Mouse (Mus musculus): ENCODE measurements around the gene Cux1.

Cux1 gene

DNA sequence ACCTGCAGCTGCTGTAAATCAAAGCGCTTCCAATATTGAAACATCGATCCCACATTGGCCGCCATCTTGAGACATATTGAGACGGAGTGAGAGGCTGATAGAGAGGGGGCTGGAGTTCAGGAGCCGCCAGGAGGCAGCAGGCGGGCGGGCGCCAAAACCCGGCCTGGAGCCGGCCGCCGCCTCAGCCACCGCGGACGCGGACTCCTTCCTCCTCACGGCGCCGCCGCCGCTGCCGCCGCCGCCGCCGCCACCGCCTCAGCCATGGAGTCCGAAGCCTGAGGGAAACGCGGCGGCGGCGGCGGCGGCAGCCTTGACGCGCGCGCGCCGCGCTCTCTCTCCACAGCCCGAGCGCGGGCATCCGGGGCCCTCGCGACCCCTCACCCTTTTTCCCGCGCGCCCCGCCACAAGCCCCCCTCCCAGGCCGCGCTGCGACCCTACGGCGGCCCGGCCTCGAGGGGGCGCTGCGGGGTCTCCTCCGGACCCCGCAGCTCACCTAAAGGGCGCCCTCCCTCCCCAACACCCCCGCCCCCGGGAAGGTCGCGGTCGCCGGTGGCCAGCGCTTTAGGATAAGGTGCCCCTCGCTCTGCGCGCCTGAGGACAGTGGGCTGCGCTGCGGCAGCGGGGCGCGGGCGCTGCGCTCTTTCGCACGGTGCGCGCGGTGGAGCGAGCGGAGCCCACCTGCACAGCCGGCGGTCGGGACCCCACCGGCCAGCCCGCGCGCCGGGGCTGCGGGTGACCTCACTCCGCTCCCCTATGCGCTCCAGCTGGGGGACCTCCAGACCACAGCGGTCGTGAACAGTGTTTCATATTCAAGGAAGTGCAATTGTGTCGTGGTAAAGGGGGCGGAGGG, at the start of gene Cux1:
TSS of gene Cux1 (minus strand) at position 315 of the 850 bp plus-strand sequence.
- peak; percentile 86 for DNase-seq (ENCODE audit: extremely low spot score, low spot score)

DNA sequence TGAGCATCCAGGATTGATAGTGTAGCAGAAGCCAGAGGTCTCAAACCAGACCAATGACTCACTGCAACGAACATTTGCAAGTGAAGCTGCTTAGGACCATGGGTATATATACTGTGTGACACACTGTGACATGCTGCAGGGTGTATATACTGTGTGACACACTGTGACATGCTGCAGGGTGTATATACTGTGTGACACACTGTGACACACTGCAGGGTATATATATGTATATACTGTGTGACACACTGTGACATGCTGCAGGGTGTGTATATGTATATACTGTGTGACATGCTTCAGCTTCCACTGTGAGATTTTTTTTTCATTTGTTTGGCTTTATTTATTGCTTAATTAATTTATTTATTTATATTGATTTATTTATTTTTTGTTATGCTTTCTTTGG, 45.1 kb upstream of the Cux1 start:
- DNase-seq (ENCODE audit: extremely low spot score, low spot score), result no peak

DNA sequence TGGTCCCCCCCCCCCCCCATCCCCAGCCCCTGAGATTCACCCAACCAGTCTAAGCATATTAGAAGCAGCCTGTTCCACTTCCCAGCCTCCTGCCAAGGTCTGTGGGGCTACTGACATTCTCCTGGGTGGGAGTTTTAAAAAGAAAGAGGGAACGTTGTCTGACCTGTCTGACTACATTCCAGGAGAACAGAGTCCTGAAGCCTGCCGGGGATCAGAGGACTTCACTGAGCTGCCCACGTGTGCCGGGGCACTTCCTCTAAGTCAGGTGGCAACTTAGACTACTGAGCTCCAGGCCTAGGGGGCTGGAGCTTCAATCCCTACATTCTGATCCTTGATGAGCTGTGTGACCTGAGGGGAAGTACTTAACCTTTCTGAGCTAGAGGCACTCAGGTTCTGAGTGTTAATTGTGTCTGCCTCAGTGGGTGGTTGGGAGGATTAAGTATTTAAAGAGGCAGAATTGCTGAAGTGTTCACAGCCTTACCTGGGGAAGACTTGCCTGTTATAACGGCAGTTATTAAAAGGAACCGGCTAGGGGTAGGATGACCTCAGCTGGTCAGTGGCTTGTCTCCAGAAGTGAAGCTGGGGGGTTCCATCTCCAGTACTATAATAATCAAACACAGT, 41.6 kb upstream of the Cux1 start:
- no peak for DNase-seq (ENCODE audit: extremely low spot score, low spot score)

DNA sequence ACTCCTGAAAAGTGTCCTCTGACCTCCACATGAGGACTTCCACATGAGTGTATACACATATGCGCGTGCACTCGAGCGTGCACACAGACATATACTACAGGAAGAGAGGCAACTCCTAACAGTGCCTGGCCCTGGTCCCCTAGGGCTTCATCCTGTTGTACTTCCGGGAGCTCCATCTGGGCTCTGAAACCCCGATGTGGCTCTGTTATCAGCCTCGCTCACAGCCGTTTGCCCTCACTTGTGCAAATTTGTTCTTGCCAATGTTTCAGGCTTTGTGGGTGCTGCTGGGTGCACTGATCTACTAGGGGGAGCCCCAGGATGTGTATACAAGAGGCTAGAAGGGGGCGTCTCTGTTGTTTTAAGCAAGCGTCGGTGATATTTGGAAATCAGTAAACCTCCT, 37.9 kb upstream of the Cux1 start:
- no peak for DNase-seq (ENCODE audit: extremely low spot score, low spot score)

DNA sequence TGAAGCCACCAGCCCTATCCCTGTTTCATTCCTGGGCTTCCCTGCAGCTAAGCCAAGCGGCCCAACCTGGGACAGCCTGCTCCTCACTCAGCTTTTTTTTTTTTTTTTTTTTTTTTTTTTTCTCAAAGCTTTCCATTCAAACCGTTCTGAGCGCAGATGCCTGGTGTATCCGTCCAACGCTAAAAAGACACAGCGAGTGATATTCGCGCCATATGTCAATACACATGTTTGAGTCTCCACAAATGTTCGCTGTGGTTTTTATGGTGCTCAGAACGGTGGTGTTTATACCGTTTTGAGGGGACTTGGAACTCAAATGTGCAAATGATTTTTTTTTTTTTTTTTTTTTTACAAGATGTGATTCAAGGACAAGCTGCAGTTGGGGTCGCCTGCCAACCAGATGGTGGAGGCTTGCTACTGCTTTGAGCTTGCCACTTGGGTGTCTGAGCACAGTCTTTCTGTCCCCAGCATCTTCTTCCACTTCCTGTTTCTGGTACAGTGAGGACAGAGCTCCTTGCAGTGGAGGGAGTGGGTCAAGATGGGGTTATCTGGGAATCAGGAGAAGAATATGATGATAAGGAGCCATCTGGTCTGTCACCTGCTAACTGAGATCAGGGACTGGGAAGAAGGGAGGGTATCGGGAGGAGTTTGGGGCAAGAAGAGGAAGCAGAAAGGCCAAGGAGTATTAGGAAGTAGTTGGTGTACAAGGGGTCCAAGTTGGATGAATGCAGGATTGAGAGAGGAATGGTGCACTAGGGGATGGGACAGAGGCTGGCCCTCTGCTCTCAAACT, 36.1 kb upstream of the Cux1 start:
- DNase-seq (ENCODE audit: extremely low spot score, low spot score), result no peak

DNA sequence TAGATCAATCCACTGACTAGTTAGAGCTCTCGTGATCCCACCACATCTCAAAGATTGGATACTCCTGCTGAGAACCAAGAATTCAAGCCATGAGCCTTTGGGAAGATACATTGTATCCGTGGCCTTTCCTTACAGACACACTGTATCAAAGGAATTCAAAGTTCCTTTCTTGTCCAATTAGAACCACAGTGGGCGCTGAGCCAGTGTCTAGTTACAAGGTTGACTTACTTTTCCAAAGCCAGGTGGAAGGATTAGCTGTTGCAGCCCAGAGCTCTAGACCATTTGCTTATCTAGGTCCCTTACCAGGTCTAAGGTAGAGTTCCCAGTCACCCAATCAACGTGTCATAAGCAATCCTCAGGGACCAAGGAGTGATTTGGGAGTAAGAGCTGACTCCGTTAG, 33.2 kb upstream of the Cux1 start:
- no peak for DNase-seq (ENCODE audit: extremely low spot score, low spot score)

DNA sequence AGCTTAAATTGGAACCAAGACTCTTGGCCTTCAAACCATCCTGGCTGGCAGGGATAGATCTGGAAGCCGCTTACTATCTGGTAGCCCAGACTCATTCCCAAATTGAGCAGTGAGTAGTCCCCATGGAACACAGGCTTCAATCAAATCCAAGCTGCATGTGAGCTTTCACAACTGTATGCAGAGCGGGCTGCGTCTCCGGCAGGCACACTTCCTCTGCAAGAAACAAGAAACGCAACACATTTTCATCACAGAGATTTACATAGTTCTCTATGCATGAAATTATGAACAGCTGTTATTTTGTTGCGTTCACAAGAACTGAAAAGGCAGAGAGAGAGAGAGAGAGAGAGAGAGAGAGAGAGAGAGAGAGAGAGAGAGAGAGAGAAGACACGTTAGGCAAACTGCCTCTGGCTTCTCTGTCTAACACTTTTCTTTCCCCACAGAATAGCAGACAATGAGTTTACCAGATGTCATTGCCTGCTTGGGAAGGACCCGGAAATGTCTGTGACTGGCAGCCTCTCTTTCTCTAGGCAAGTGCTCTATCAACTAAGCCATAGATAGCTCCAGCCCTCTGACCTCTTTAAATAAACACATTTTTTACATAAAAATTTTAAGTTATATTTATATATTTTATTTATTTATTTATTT, 27.7 kb upstream of the Cux1 start:
- DNase-seq (ENCODE audit: extremely low spot score, low spot score), result no peak

DNA sequence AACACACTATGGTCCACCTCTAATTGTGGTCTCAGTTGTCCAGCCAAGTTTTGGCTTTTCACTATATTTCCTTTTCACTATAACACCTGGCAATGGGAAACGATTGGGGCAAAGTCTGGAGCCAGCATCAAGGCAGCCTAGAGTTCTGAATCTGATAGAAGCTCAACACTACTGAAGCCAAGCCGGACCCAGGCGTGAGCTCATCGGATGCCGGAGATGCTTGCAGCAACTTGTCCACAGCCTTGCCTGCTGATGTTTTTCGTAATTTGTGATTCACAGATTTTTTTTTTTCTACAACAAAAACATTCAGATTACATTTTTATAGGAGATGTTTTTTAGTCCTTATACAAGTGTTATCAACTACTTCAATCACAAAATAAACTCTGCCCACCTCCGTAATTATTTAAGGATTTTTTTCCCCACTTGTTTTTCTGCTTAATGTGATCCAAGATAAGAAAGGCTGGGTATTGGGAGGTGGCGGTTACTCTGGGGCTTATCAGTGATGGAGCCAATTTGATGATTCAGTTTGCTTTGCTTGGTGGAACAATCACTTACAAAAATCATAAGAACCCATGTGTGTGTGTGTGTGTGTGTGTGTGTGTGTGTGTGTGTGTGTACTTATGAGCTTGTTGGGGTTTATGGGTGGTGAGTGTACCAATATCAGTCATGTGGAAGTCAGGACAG, 24.7 kb upstream of the Cux1 start:
- no peak for DNase-seq (ENCODE audit: extremely low spot score, low spot score)

DNA sequence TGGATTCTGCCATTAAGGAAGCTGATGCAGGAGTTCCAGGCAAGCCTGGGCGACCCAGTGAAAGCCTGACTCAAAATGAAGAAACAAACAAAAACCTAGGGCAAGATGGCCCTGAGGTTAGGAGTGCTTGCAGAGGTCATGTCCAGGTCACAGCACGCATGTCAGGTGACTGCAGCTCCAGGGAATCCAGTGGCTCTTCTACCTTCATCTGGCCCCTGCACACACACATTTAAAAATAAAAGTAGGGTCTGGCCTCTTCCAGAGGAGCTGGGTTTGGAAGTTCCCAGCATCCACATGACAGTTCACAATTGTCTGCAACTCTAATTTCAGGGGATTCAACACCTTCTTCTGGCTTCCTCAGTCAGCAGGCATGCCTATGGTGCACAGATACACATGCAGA, 21.7 kb upstream of the Cux1 start:
- no peak for DNase-seq (ENCODE audit: extremely low spot score, low spot score)

DNA sequence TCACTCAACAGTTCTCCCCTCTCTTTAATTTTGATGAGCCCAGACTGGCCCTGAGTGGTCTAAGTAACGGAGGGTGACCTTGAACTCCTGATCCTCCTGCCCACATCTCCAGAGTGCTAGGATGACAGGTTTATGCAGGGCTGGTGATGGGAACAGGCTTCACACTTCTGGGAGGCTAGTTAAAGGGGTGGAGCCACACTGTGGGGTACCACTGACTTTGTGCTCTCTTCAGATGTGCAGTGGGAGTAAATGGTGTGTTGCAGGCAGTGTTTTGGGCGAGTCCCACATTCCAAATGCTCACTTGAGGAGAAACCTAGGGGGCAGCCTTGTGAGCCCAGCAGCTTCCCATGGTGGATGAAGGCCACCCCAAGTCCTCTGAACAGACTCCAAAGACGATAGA, 21.2 kb upstream of the Cux1 start:
- no peak for DNase-seq (ENCODE audit: extremely low spot score, low spot score)

DNA sequence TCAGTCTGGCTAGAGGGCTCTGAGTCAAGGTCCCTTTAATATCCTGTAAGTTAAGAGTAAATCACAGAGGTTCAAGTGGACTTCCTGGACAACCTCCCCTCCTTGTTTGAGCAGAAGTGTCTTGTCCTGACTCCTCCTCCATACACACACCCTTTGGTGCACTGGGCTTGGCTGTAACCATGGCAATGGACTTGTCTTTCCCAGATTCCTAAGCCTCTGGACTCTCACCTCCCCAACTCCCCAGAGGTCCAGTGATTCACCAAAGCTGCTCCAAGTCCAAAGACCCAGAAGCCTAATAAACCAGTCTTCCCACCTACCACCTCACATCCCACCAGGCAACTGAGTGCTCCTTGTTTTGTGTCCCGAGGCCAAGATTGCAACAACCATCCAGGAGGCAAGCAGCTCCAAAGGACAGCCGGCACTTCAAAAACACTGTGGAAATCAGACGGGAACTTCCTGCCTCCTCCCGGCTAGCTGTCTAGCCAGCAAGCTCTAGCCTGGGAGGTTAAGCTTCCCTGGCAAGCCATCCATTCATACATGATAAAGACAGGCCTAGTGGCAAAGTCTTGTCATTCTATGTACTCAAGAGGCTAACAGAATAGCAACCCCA, 17.5 kb upstream of the Cux1 start:
- no peak for DNase-seq (ENCODE audit: extremely low spot score, low spot score)

DNA sequence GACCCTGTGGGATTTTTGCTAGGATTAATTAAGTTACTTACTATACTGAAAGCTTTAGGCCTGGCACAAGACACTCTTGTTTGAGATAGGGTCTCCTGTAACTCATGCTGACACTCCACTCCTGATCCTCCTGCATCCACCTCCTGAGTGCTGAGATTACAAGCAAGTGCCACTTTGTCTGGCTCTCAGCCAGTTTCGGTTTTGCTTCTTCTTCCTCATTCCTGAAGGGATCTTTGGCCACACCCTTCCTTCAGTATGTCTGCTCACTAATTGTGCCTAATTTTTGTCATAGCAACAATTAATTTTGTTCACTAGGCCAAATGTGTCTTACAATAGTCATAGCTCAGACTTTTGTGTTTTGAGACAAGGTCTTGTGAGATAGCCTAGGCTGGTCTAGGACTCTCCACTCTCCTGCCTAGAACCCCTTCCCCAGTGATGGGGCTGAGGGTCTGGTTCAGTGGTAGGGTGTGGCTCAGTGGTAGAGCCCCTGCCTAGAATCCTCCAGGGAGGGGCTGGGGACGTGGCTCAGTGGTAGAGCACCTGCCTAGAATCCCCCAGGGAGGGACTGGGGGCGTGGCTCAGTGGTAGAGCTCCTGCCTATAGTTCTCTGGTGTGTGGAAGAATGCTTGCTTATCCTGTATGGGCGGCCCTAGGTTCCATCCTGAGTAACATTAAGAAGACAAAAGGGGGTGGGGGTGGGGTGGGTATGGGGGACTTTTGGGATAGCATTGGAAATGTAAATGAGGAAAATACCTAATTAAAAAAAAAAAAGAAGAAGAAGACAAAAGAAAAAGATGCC, 16.6 kb upstream of the Cux1 start:
- no peak for DNase-seq (ENCODE audit: extremely low spot score, low spot score)

DNA sequence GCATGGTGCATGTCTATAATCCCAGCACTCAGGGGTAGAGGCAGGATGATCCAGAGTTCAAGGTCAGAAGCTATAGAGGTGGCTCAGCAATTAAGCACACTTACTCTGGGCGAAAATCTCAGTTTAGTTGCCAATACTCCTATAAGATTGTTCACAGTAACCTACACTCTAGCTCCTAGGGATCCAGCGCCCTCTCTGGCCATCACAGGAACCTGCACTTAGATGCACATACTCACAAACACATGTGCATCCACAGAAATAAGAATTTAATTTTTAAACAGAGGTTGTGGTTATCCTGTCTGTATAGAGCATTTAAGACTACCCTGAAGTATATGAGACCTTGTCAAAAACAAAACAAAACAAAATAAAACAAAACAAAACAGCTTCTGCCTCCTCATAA, 16.0 kb upstream of the Cux1 start:
- DNase-seq (ENCODE audit: extremely low spot score, low spot score), result no peak

DNA sequence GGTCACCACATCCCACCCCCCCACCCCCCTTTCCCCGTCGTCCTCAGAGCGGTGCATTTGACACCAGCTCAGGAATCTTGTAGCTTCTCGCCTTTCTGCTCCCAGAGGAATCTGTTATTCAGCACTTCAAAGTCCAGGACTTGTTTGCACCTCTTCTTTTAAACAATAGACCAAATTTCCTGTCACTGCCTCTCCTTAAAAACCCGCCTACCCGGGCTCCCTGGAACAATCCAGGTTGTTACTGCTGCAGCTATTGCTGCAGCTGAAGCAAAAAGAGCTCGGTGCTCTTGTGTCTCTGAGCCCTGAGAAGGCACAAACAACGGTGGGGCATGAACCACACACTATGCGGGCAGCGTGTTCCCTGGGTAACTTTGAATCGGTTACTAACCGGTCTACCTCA, 14.9 kb upstream of the Cux1 start:
- DNase-seq (ENCODE audit: extremely low spot score, low spot score), result no peak

DNA sequence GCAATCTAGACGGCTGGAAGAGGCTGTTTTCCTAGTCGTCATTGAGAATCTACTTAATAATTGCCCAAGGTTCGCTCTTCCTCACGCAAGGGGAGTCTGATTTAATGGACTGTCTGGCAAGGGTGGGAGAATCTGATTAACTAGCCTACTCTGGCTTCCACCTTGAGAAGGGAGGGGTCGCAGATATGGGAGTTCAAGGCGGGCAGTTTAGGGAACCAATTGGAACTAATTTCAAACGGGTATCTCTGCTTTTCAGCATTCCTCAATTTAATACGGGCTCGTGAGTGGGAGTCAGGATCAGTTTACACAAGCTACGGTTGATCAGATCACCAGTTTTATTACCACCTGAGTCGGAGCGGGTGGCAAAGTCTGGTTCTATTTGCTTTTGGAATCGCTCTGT, 14.3 kb upstream of the Cux1 start:
- DNase-seq (ENCODE audit: extremely low spot score, low spot score), result no peak

DNA sequence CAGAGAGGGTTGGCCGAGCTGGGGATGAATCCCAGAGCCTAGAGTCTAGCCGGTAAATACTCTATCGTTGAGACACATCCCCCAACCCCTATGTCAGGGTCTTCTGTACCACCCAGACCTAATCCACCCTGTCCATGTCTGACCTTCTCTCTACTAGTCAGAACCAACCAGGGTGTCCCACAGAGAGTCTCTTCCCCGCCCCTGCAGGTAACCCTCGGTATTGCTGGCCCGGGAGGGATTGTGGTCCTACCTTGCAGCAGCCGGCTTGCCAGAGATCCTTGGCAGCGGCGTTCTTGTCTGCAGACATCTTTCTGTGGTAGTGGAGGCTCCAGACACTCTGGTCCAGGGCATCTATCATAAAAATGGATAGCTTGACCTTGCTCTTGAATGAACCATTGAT, 13.9 kb upstream of the Cux1 start:
- DNase-seq (ENCODE audit: extremely low spot score, low spot score), result peak; percentile 69

DNA sequence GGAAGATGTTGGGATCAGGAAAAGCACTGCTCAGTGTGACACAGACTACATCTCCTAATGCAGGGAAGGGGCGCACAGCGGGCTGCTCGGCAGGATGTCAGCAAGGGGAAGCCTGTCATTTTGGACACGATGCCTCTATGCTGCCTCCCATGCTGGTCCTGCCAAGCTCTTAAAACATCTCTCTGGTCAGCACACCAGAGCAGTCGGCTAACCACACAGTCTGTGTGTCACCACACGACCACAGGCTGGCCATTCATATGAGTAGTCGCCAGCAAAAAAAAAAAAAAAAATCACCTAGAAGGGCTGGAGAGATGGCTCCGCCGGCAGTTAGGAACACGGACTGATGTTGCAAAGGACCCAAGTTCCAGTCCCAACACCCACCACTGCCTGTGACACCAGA, 10.9 kb upstream of the Cux1 start:
- no peak for DNase-seq (ENCODE audit: extremely low spot score, low spot score)

DNA sequence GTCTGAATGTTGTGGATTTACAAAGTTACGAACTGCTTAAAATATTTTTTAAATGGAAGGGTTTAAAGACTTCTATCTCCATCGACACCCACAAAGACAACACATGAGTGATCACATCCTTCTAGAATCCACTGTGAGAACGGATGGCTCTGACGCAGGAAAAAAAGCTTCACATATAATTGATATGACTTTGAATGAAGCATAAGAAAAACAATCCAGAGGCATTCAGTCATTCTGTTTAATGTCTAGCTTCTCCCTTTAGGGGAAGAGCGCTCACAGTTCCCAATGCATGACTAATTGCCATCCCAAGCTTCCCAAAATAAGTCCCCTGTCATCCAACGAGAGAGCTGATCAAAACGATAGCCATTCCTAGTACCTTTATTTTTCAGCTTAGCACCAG, 2.9 kb upstream of the Cux1 start:
- no peak for DNase-seq (ENCODE audit: extremely low spot score, low spot score)

DNA sequence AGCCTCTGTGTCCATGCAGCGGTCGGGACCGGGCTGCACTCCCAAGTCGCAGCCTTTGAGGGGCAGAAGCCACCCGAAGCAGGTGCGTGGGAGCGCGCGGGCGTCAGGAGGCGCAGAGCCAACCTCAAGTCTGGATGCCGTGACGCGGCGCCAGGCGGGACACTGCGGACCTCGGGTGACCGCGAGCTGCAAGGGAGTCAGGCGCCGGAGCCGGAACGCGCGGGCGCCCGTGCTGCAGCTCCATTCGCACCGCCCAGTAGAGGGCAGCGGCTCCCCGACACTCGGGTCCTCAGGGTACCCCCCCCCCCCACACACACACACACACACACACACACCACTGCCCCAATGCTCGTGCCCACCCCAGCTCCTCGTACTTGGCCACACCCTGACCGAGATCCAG, 1.5 kb upstream of the Cux1 start:
- peak; percentile 86 for DNase-seq (ENCODE audit: extremely low spot score, low spot score)
